Mouse (Mus musculus) heart, postnatal 36 days (tissue): ENCODE results near the gene Catsper4. TPM values are rescaled to one million over a fixed set of nuclear protein-coding genes. Genes with fewer than 3 reads are reported as not detected.

ENCODE experiments used
- DNase-seq, 2 experiments: peaks; one replicate each; pipeline ENCODE4 v3.0.0; 2021 to 2022
- intact Hi-C: fragments of 180-260 bp; cut with DNase I; formaldehyde crosslinking; loops from one replicate; pipeline ENCODE4 v1.15.1; 2025
- total RNA-seq, 2 experiments: library from RNA; stranded (reverse); gene quantifications; 2 replicates each; pipeline ENCODE4 v1.2.3; 2021

Catsper4 gene
- total RNA-seq, 2 experiments from 2014 or later = not detected

GRCm38 (mm10) chr4:134251241-134252130, 24.3 kb upstream of the Catsper4 start:
- peak; percentile 42 to 49 for DNase-seq
- intact Hi-C loops = loop anchor here (2.0 kb wide), 1 partner anchor 17 kb away; no protein-coding TSS in a partner anchor

- no peak for DNase-seq
- intact Hi-C loops = loop anchor here (2.0 kb wide), 1 partner anchor 18 kb away; no protein-coding TSS in a partner anchor
Measured at GRCm38 (mm10) chr4:134250930-134251240, 23.7 kb upstream of the Catsper4 start.

- DNase-seq = no peak
- intact Hi-C loops = loop anchor here (2.0 kb wide), 1 partner anchor 18 kb away; no protein-coding TSS in a partner anchor
Measured at GRCm38 (mm10) chr4:134250116-134250929, 23.1 kb upstream of the Catsper4 start.

GRCm38 (mm10) chr4:134249651-134250050, 22.5 kb upstream of the Catsper4 start:
- intact Hi-C loops = loop anchor here (2.0 to 10.0 kb wide), 2 partner anchors 19 to 225 kb away; no protein-coding TSS in a partner anchor
- peak; percentile 84 to 86 for DNase-seq

- no peak for DNase-seq
- intact Hi-C loops = loop anchor here (1.0 to 10.0 kb wide), 2 partner anchors 42 to 228 kb away; no protein-coding TSS in a partner anchor
Measured at GRCm38 (mm10) chr4:134246719-134247258, 19.6 kb upstream of the Catsper4 start, which contains the start of gene Gm30191. TSS of gene Gm30191 (plus strand) at chr4:134246935.

- intact Hi-C loops = loop anchor here (10.0 kb wide), 1 partner anchor 229 kb away; no protein-coding TSS in a partner anchor
- no peak for DNase-seq
Measured at GRCm38 (mm10) chr4:134246256-134246655, 19.1 kb upstream of the Catsper4 start.

- intact Hi-C loops = loop anchor here (1.0 to 10.0 kb wide), 2 partner anchors 58 to 230 kb away; partner anchors contain the start of gene Cep85
- DNase-seq = peak; percentile 97
Measured at GRCm38 (mm10) chr4:134245148-134245843, 18.1 kb upstream of the Catsper4 start, which contains the start of gene Zfp593. TSS of gene Zfp593 (minus strand) at chr4:134245592.

GRCm38 (mm10) chr4:134243516-134244250, 16.5 kb upstream of the Catsper4 start, which contains the start of gene E130218I03Rik:
TSS of gene E130218I03Rik (plus strand) at chr4:134243662.
- no peak for DNase-seq

GRCm38 (mm10) chr4:134238686-134239085, 11.5 kb upstream of the Catsper4 start:
- no peak for DNase-seq
- intact Hi-C loops = no loop called here

More at GRCm38 (mm10) chr4:134243516-134244250, 16.5 kb upstream of the Catsper4 start, which contains the start of gene E130218I03Rik:
- intact Hi-C loops = loop anchor here (10.0 kb wide), 1 partner anchor 231 kb away; no protein-coding TSS in a partner anchor

- intact Hi-C loops = no loop called here
- DNase-seq = peak; percentile 68 to 72
Measured at GRCm38 (mm10) chr4:134238279-134238651, 11.1 kb upstream of the Catsper4 start, which contains the start of gene Cnksr1. TSS of gene Cnksr1 (minus strand) at chr4:134238399.

GRCm38 (mm10) chr4:134237582-134238278, 10.5 kb upstream of the Catsper4 start:
- intact Hi-C loops = no loop called here
- no peak for DNase-seq

GRCm38 (mm10) chr4:134234876-134235275, 7.7 kb upstream of the Catsper4 start:
- intact Hi-C loops = no loop called here
- DNase-seq = peak in 1 of 2 experiments; percentile 49

- DNase-seq = no peak
Measured at GRCm38 (mm10) chr4:134230431-134230830, 3.2 kb upstream of the Catsper4 start.

GRCm38 (mm10) chr4:134222793-134223600, 4.2 kb downstream of the Catsper4 start:
- no peak for DNase-seq
- intact Hi-C loops = no loop called here

More at GRCm38 (mm10) chr4:134230431-134230830, 3.2 kb upstream of the Catsper4 start:
- intact Hi-C loops = no loop called here

- no peak for DNase-seq
- intact Hi-C loops = no loop called here
Measured at GRCm38 (mm10) chr4:134206488-134207053, 20.6 kb downstream of the Catsper4 start.

- intact Hi-C loops = no loop called here
- DNase-seq = no peak
Measured at GRCm38 (mm10) chr4:134203340-134203896, 23.8 kb downstream of the Catsper4 start.

- DNase-seq = no peak
- intact Hi-C loops = no loop called here
Measured at GRCm38 (mm10) chr4:134202904-134203303, 24.3 kb downstream of the Catsper4 start, which contains the start of gene Gm7534. TSS of gene Gm7534 (minus strand) at chr4:134203004.
